Mouse (Mus musculus) embryonic facial prominence, embryonic 15.5 days (tissue): ENCODE measurements around the gene Hbs1l. TPM values are rescaled to one million over a fixed set of nuclear protein-coding genes. Genes with fewer than 3 reads are reported as not detected.

Source experiments
- ATAC-seq: fragments of 200-750 bp; cut with Nextera tagmentation; 2 replicates; pipeline ENCODE4 v1.8.0; 2017; ENCODE audit warnings: low read depth, moderate TSS enrichment; ENCODE audit not compliant: insufficient number of reproducible peaks, low FRiP score, low TSS enrichment
- H3K27ac ChIP-seq: fragments of 300-500 bp; sonication (generic); replicated peaks from 2 replicates; pipeline ENCODE4 v1.5.1; 2015; ENCODE audit warnings: mild to moderate bottlenecking, inconsistent platforms
- H3K27me3 ChIP-seq: fragments of 300-500 bp; sonication (generic); 2 replicates; pipeline ENCODE4 v1.6.1; 2015; ENCODE audit warnings: inconsistent platforms
- H3K36me3 ChIP-seq: fragments of 300-500 bp; sonication (generic); 2 replicates; pipeline ENCODE4 v1.6.1; 2015; ENCODE audit warnings: mild to moderate bottlenecking, inconsistent platforms
- H3K4me1 ChIP-seq: fragments of 300-500 bp; sonication (generic); 2 replicates; pipeline ENCODE4 v1.6.1; 2015; ENCODE audit warnings: inconsistent platforms
- H3K4me2 ChIP-seq: fragments of 300-500 bp; sonication (generic); replicated peaks from 2 replicates; pipeline ENCODE4 v1.6.1; 2015; ENCODE audit warnings: mild to moderate bottlenecking, inconsistent platforms
- H3K4me3 ChIP-seq: fragments of 300-500 bp; sonication (generic); replicated peaks from 2 replicates; pipeline ENCODE4 v1.5.1; 2015; ENCODE audit warnings: mild to moderate bottlenecking, inconsistent platforms
- H3K9ac ChIP-seq: fragments of 300-500 bp; sonication (generic); 2 replicates; pipeline ENCODE4 v1.6.1; 2015; ENCODE audit warnings: inconsistent platforms
- H3K9me3 ChIP-seq: fragments of 300-500 bp; sonication (generic); replicated peaks from 2 replicates; pipeline ENCODE4 v1.6.1; 2016; ENCODE audit warnings: inconsistent platforms
- WGBS: fragments of 180-500 bp; shearing (Covaris S2); methylation state at CpG from one replicate; pipeline ENCODE4 v1.1.7; 2015; 5-methylcytosine and 5-hydroxymethylcytosine counted together
- polyA plus RNA-seq: library from polyadenylated mRNA; unstranded; fragments of >200 nt; fragmentation: Nextera tagmentation; extraction: Ambion mirVana; gene quantifications from 2 replicates; pipeline ENCODE4 v1.2.1, GENCODE M21; 2015

The Hbs1l gene
- polyA plus RNA-seq, 1 experiment from 2014 or later = 77.7 TPM

- Histone ChIP-seq H3K27ac (no peak overlapping the region), H3K4me2 (no peak overlapping the region), H3K4me1 (no peaks in the 10 kb centered on the region), H3K27me3 (no peaks in the 10 kb centered on the region), H3K4me3 (no peak overlapping the region), H3K9me3 (no peaks in the 10 kb centered on the region), H3K9ac (no peak overlapping the region), H3K36me3 (0 out of 2 replicates have a peak, but pooled peaks cover 9% of the 10 kb centered on the region)
- ATAC-seq = no peak
- WGBS = 90% methylated on average over 1 of the region's 1 CpGs
Observed at GRCm38 (mm10) chr10:21316123-21316522, 20.3 kb downstream of the Hbs1l start.

GRCm38 (mm10) chr10:21318250-21318649, 22.5 kb downstream of the Hbs1l start:
- 90% methylated on average over 4 of the region's 4 CpGs for WGBS
- no peaks in the 10 kb centered on the region for H3K4me1 ChIP-seq

GRCm38 (mm10) chr10:21318996-21319395, 23.2 kb downstream of the Hbs1l start:
- H3K9ac ChIP-seq = no peak overlapping the region
- no peaks in the 10 kb centered on the region for H3K9me3 ChIP-seq
- no peak overlapping the region for H3K4me2 ChIP-seq
- no peak overlapping the region for H3K4me3 ChIP-seq
- H3K27me3 ChIP-seq = no peaks in the 10 kb centered on the region
- no peaks in the 10 kb centered on the region for H3K4me1 ChIP-seq
- ATAC-seq = no peak
- 93% methylated on average over 1 of the region's 1 CpGs for WGBS
- no peak overlapping the region for H3K27ac ChIP-seq
- 0 out of 2 replicates have a peak, but pooled peaks cover 9% of the 10 kb centered on the region for H3K36me3 ChIP-seq

More at GRCm38 (mm10) chr10:21318250-21318649, 22.5 kb downstream of the Hbs1l start:
- Histone ChIP-seq H3K27me3 (no peaks in the 10 kb centered on the region), H3K4me3 (no peak overlapping the region), H3K36me3 (0 out of 2 replicates have a peak, but pooled peaks cover 9% of the 10 kb centered on the region), H3K27ac (no peak overlapping the region), H3K9ac (no peak overlapping the region), H3K4me2 (no peak overlapping the region), H3K9me3 (no peaks in the 10 kb centered on the region)
- no peak for ATAC-seq

GRCm38 (mm10) chr10:21320601-21321000, 24.8 kb downstream of the Hbs1l start:
- no peaks in the 10 kb centered on the region for H3K4me1 ChIP-seq
- no peaks in the 10 kb centered on the region for H3K9me3 ChIP-seq
- no peak overlapping the region for H3K4me3 ChIP-seq
- no peak for ATAC-seq
- peaks cover 9% of the 10 kb centered on the region; the same call in 1 of the 2 replicates for H3K36me3 ChIP-seq
- no peak overlapping the region for H3K27ac ChIP-seq
- H3K4me2 ChIP-seq = no peak overlapping the region
- WGBS = 79% methylated on average over 6 of the region's 6 CpGs
- no peaks in the 10 kb centered on the region for H3K27me3 ChIP-seq
- no peak overlapping the region for H3K9ac ChIP-seq

- no peak overlapping the region for H3K4me2 ChIP-seq
- H3K4me3 ChIP-seq = no peak overlapping the region
- H3K9ac ChIP-seq = no peak overlapping the region
- 86% methylated on average over 6 of the region's 6 CpGs for WGBS
- H3K9me3 ChIP-seq = no peaks in the 10 kb centered on the region
- no peaks in the 10 kb centered on the region for H3K27me3 ChIP-seq
- H3K27ac ChIP-seq = no peak overlapping the region
- H3K36me3 ChIP-seq = peaks cover 9% of the 10 kb centered on the region
- H3K4me1 ChIP-seq = no peaks in the 10 kb centered on the region
- no peak for ATAC-seq
Observed at GRCm38 (mm10) chr10:21326352-21326751, 30.6 kb downstream of the Hbs1l start.

- WGBS = 72% methylated on average over 7 of the region's 7 CpGs
- Histone ChIP-seq H3K27me3 (no peaks in the 10 kb centered on the region), H3K9ac (no peak overlapping the region), H3K4me3 (no peak overlapping the region), H3K36me3 (peaks cover 20% of the 10 kb centered on the region), H3K27ac (no peak overlapping the region), H3K9me3 (no peaks in the 10 kb centered on the region), H3K4me2 (no peak overlapping the region), H3K4me1 (no peaks in the 10 kb centered on the region)
- ATAC-seq = no peak
Observed at GRCm38 (mm10) chr10:21327605-21328135, 31.9 kb downstream of the Hbs1l start.

GRCm38 (mm10) chr10:21334349-21335105, 38.7 kb downstream of the Hbs1l start:
- Histone ChIP-seq H3K4me3 (no peak overlapping the region), H3K4me2 (no peak overlapping the region), H3K9me3 (no peaks in the 10 kb centered on the region), H3K27me3 (no peaks in the 10 kb centered on the region), H3K4me1 (no peaks in the 10 kb centered on the region), H3K36me3 (peaks cover 37% of the 10 kb centered on the region), H3K9ac (no peak overlapping the region), H3K27ac (no peak overlapping the region)
- WGBS = 75% methylated on average over 7 of the region's 7 CpGs
- ATAC-seq = no peak

- no peaks in the 10 kb centered on the region for H3K27me3 ChIP-seq
- H3K9me3 ChIP-seq = no peaks in the 10 kb centered on the region
- no peak overlapping the region for H3K4me2 ChIP-seq
- no peak overlapping the region for H3K27ac ChIP-seq
- H3K36me3 ChIP-seq = peaks cover 40% of the 10 kb centered on the region
- H3K4me1 ChIP-seq = no peaks in the 10 kb centered on the region
- ATAC-seq = no peak
- H3K9ac ChIP-seq = no peak overlapping the region
- H3K4me3 ChIP-seq = no peak overlapping the region
- WGBS = 97% methylated on average over 5 of the region's 5 CpGs
Observed at GRCm38 (mm10) chr10:21335534-21335933, 39.8 kb downstream of the Hbs1l start.

- WGBS = 63% methylated on average over 2 of the region's 2 CpGs
- no peak for ATAC-seq
- H3K27me3 ChIP-seq = no peaks in the 10 kb centered on the region
- no peak overlapping the region for H3K4me2 ChIP-seq
- no peaks in the 10 kb centered on the region for H3K9me3 ChIP-seq
- H3K4me1 ChIP-seq = no peaks in the 10 kb centered on the region
- H3K9ac ChIP-seq = no peak overlapping the region
- no peak overlapping the region for H3K4me3 ChIP-seq
- no peak overlapping the region for H3K27ac ChIP-seq
- H3K36me3 ChIP-seq = peaks cover 37% of the 10 kb centered on the region
Observed at GRCm38 (mm10) chr10:21337191-21337590, 41.4 kb downstream of the Hbs1l start.

- peaks cover 42% of the 10 kb centered on the region for H3K36me3 ChIP-seq
- no peak overlapping the region for H3K27ac ChIP-seq
- WGBS = 91% methylated on average over 14 of the region's 14 CpGs
Observed at GRCm38 (mm10) chr10:21341706-21342105, 45.9 kb downstream of the Hbs1l start.

GRCm38 (mm10) chr10:21342331-21343005, 46.7 kb downstream of the Hbs1l start:
- H3K9ac ChIP-seq = no peak overlapping the region
- no peak overlapping the region for H3K4me2 ChIP-seq
- H3K36me3 ChIP-seq = peaks cover 42% of the 10 kb centered on the region
- no peaks in the 10 kb centered on the region for H3K4me1 ChIP-seq
- H3K27ac ChIP-seq = no peak overlapping the region
- H3K27me3 ChIP-seq = no peaks in the 10 kb centered on the region
- WGBS = 89% methylated on average over 11 of the region's 11 CpGs
- no peaks in the 10 kb centered on the region for H3K9me3 ChIP-seq
- H3K4me3 ChIP-seq = no peak overlapping the region
- no peak for ATAC-seq

More at GRCm38 (mm10) chr10:21341706-21342105, 45.9 kb downstream of the Hbs1l start:
- no peak for ATAC-seq
- H3K4me3 ChIP-seq = no peak overlapping the region
- H3K4me2 ChIP-seq = no peak overlapping the region
- H3K27me3 ChIP-seq = no peaks in the 10 kb centered on the region
- H3K9ac ChIP-seq = no peak overlapping the region
- H3K9me3 ChIP-seq = no peaks in the 10 kb centered on the region
- no peaks in the 10 kb centered on the region for H3K4me1 ChIP-seq
